Comparison of ENCODE assay signal across 8 mouse cellular contexts in the genomic region with DNA sequence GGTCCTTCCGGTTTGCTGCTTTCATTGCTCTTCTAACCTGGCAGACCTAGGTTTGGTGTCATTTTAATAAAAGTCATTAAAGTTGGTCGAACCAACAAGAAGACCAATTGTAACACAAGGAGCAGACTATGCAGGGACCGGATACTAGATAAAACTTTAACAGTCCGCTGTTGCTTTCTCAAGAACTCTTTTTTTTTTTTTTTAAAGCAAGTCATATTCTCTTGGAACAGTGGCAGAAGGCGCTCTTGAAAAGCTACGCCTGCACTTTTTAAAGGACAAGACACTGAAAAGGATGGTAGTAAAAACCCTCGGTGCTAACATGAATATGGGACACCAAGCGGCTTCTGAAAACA. TPM values are rescaled to one million over a fixed set of nuclear protein-coding genes. Genes with fewer than 3 reads are reported as not detected.
DNase-seq lines count a peak whose midpoint lies in the region; ATAC-seq and TF ChIP-seq lines count a peak whose summit lies in the region.

No protein-coding gene starts in this region.

- H3K27ac ChIP-seq in embryonic facial prominence, embryonic 10.5 days (replicated peaks), result peak overlapping the region; percentile 86
- peak overlapping the region; percentile 81 for H3K27ac ChIP-seq in intestine, embryonic 14.5 days (ENCODE audit: low read depth)
- H3K27ac ChIP-seq in neural tube, embryonic 15.5 days (replicated peaks), result peak overlapping the region; percentile 83

- no peak for DNase-seq in lung, adult 2 months
- no peak for DNase-seq in lung, postnatal 36 days
- DNase-seq in embryonic facial prominence, embryonic 10.5 days (ENCODE audit: low spot score), result no peak
- no peak for DNase-seq in intestine, embryonic 14.5 days (ENCODE audit: low spot score)
- no peak for DNase-seq in spleen, adult 18-20 months
- no peak for DNase-seq in lung, postnatal 10 days
- no peak for DNase-seq in thymus, postnatal 14 days

- H3K36me3 ChIP-seq in embryonic facial prominence, embryonic 10.5 days (replicated peaks), result peaks cover 6% of the 10 kb centered on the region
- H3K36me3 ChIP-seq in intestine, embryonic 14.5 days (ENCODE audit: control insufficient read depth, insufficient read depth, low read length), result peaks cover 7% of the 10 kb centered on the region; the same call in 1 of the 2 replicates
- H3K36me3 ChIP-seq in neural tube, embryonic 15.5 days, result no peaks in the 10 kb centered on the region

- H3K27me3 ChIP-seq in embryonic facial prominence, embryonic 10.5 days (replicated peaks; ENCODE audit: low read depth, poor library complexity, severe bottlenecking), result no peaks in the 10 kb centered on the region
- H3K27me3 ChIP-seq in intestine, embryonic 14.5 days (replicated peaks; ENCODE audit: control insufficient read depth, insufficient read depth, low read length), result no peaks in the 10 kb centered on the region
- H3K27me3 ChIP-seq in neural tube, embryonic 15.5 days (replicated peaks), result no peaks in the 10 kb centered on the region

- no peak for ATAC-seq in intestine, embryonic 14.5 days (replicated peaks; ENCODE audit: low FRiP score, low TSS enrichment, low read depth)
- no peak for ATAC-seq in neural tube, embryonic 15.5 days (ENCODE audit: low FRiP score)

- TF ChIP-seq POLR2A in lung, adult 2 months (IDR thresholded peaks at IDR 0.05; ENCODE audit: borderline replicate concordance, extremely low read depth, low read depth, low read length), result no peak

- peak overlapping the region; percentile 67 for H3K9ac ChIP-seq in intestine, embryonic 14.5 days (ENCODE audit: low read length)
- H3K9ac ChIP-seq in neural tube, embryonic 15.5 days (replicated peaks), result peak overlapping the region; percentile 68

- H3K4me3 ChIP-seq in lung, adult 2 months (replicated peaks; ENCODE audit: extremely low read depth, low read depth, low read length), result peak overlapping the region; percentile 80
- peak overlapping the region; percentile 80 for H3K4me3 ChIP-seq in embryonic facial prominence, embryonic 10.5 days
- peak overlapping the region; percentile 76 for H3K4me3 ChIP-seq in intestine, embryonic 14.5 days (ENCODE audit: low read depth, low read length)
- peak overlapping the region; percentile 85 for H3K4me3 ChIP-seq in neural tube, embryonic 15.5 days (replicated peaks)

- WGBS in lung, adult 2 months, result under 1% methylated on average over 8 of the region's 8 CpGs
- 13% methylated on average over 8 of the region's 8 CpGs for WGBS in embryonic facial prominence, embryonic 10.5 days
- 4% methylated on average over 8 of the region's 8 CpGs for WGBS in intestine, embryonic 14.5 days
- WGBS in neural tube, embryonic 15.5 days, result 7% methylated on average over 8 of the region's 8 CpGs

- H3K4me2 ChIP-seq in intestine, embryonic 14.5 days (ENCODE audit: low read length), result peak overlapping the region; percentile 59
- peak overlapping the region; percentile 76 for H3K4me2 ChIP-seq in neural tube, embryonic 15.5 days

- H3K9me3 ChIP-seq in embryonic facial prominence, embryonic 10.5 days, result no peaks in the 10 kb centered on the region
- H3K9me3 ChIP-seq in intestine, embryonic 14.5 days (ENCODE audit: control insufficient read depth, low read length), result no peaks in the 10 kb centered on the region
- H3K9me3 ChIP-seq in neural tube, embryonic 15.5 days (replicated peaks), result no peaks in the 10 kb centered on the region

- peaks cover 12% of the 10 kb centered on the region for H3K4me1 ChIP-seq in lung, adult 2 months (ENCODE audit: control insufficient read depth, insufficient read depth, low read length)
- H3K4me1 ChIP-seq in embryonic facial prominence, embryonic 10.5 days, result peaks cover 19% of the 10 kb centered on the region
- peaks cover 8% of the 10 kb centered on the region for H3K4me1 ChIP-seq in intestine, embryonic 14.5 days (replicated peaks; ENCODE audit: control insufficient read depth, insufficient read depth, low read length)
- peaks cover 8% of the 10 kb centered on the region; the same call in 1 of the 2 replicates for H3K4me1 ChIP-seq in neural tube, embryonic 15.5 days

- no peak for TF ChIP-seq CTCF in lung, adult 2 months (IDR thresholded peaks at IDR 0.05; ENCODE audit: insufficient read depth, low read length)

RNA-seq across cellular contexts. Expression of a gene that starts 0.7 kb away (rescaled TPM):
- polyA plus RNA-seq in lung, adult 2 months (2012; rRNA removed), result 7.4 and 14.6 TPM in 2 replicates
- 22.4 and 23.1 TPM in 2 replicates for polyA plus RNA-seq in embryonic facial prominence, embryonic 10.5 days (2016; fragmentation: Nextera tagmentation; extraction: Ambion mirVana)
- polyA plus RNA-seq in intestine, embryonic 14.5 days (2014; fragmentation: Nextera tagmentation; extraction: Ambion mirVana), result 38.7 and 41.5 TPM in 2 replicates
- 14.0 and 16.7 TPM in 2 replicates for polyA plus RNA-seq in neural tube, embryonic 15.5 days (2015; fragmentation: Nextera tagmentation; extraction: Ambion mirVana)

RNA-seq across cellular contexts. Expression of a gene that starts 50.2 kb away (rescaled TPM):
- 1.3 and 1.7 TPM in 2 replicates for polyA plus RNA-seq in lung, adult 2 months (2012; rRNA removed)
- 0.34 TPM in 1 of 2 replicates, not detected in the other for polyA plus RNA-seq in embryonic facial prominence, embryonic 10.5 days (2016; fragmentation: Nextera tagmentation; extraction: Ambion mirVana)
- polyA plus RNA-seq in intestine, embryonic 14.5 days (2014; fragmentation: Nextera tagmentation; extraction: Ambion mirVana), result 0.09 and 0.19 TPM in 2 replicates
- 0.04 and 0.38 TPM in 2 replicates for polyA plus RNA-seq in neural tube, embryonic 15.5 days (2015; fragmentation: Nextera tagmentation; extraction: Ambion mirVana)
